Mouse (Mus musculus) liver, adult 2 months (tissue): ENCODE results near the gene Wdr46. TPM values are rescaled to one million over a fixed set of nuclear protein-coding genes. Genes with fewer than 3 reads are reported as not detected.
A peak's percentile ranks its signal among the peaks of the same experiment; 100 is the strongest.

Experiments
- DNase-seq: peaks from one replicate; pipeline ENCODE4 v3.0.0-alpha.2; 2011; ENCODE audit warnings: low read depth, low spot score; ENCODE audit errors: extremely low read depth
- H3K27ac ChIP-seq: fragments of 200-500 bp; replicated peaks from 2 replicates; pipeline ENCODE4 v1.5.1; 2012; ENCODE audit warnings: low read depth, mild to moderate bottlenecking, control low read depth, inconsistent platforms, low read length; ENCODE audit not compliant: insufficient read depth
- H3K27me3 ChIP-seq: fragments of 200-500 bp; 2 replicates; pipeline ENCODE4 v1.6.1; 2012; ENCODE audit warnings: mild to moderate bottlenecking, moderate library complexity, low read length, inconsistent platforms; ENCODE audit not compliant: control insufficient read depth, insufficient read depth
- H3K36me3 ChIP-seq: fragments of 200-500 bp; 2 replicates; pipeline ENCODE4 v1.6.1; 2012; ENCODE audit warnings: low read length, inconsistent platforms; ENCODE audit not compliant: control insufficient read depth, insufficient read depth
- H3K4me1 ChIP-seq: fragments of 200-500 bp; 2 replicates; pipeline ENCODE4 v1.6.1; 2011; ENCODE audit warnings: low read length; ENCODE audit not compliant: control insufficient read depth, insufficient read depth
- H3K4me3 ChIP-seq: fragments of 200-500 bp; 2 replicates; pipeline ENCODE4 v1.5.1; 2011; ENCODE audit warnings: low read depth, mild to moderate bottlenecking, control low read depth, low read length, moderate library complexity; ENCODE audit not compliant: insufficient read depth
- H3K79me2 ChIP-seq: fragments of 200-500 bp; 2 replicates; pipeline ENCODE4 v1.6.1; 2012; ENCODE audit warnings: inconsistent platforms, mild to moderate bottlenecking, low read length, moderate library complexity; ENCODE audit not compliant: control insufficient read depth, insufficient read depth
- H3K9ac ChIP-seq: fragments of 200-500 bp; 2 replicates; pipeline ENCODE4 v1.6.1; 2012; ENCODE audit warnings: low read depth, mild to moderate bottlenecking, control low read depth, inconsistent platforms, low read length
- CTCF ChIP-seq: fragments of 200-500 bp; IDR thresholded peaks from 2 replicates; pipeline ENCODE4 v1.5.1; 2011; ENCODE audit warnings: low read depth, low read length, control low read depth
- POLR2A ChIP-seq: fragments of 200-500 bp; IDR thresholded peaks from 2 replicates; pipeline ENCODE4 v1.6.1; 2011; ENCODE audit warnings: low read length, control low read depth; ENCODE audit not compliant: insufficient read depth; ENCODE audit errors: extremely low read depth
- WGBS: fragments of 180-500 bp; shearing (Covaris S2); methylation state at CpG from one replicate; pipeline ENCODE4 v1.1.7; 2018; 5-methylcytosine and 5-hydroxymethylcytosine counted together
- polyA plus RNA-seq: library from polyadenylated mRNA; depleted of rRNA; stranded (reverse); fragments of >200 nt; gene quantifications from 2 replicates; pipeline ENCODE4 v1.2.3, GENCODE M21; 2012
- total RNA-seq: library from RNA; depleted of rRNA; stranded (reverse); fragments of >200 nt; gene quantifications from 2 replicates; pipeline ENCODE4 v1.2.3, GENCODE M21; 2014

Wdr46 gene
- total and polyA plus RNA-seq, 2 experiments = 9.3 to 16.4 TPM

DNA sequence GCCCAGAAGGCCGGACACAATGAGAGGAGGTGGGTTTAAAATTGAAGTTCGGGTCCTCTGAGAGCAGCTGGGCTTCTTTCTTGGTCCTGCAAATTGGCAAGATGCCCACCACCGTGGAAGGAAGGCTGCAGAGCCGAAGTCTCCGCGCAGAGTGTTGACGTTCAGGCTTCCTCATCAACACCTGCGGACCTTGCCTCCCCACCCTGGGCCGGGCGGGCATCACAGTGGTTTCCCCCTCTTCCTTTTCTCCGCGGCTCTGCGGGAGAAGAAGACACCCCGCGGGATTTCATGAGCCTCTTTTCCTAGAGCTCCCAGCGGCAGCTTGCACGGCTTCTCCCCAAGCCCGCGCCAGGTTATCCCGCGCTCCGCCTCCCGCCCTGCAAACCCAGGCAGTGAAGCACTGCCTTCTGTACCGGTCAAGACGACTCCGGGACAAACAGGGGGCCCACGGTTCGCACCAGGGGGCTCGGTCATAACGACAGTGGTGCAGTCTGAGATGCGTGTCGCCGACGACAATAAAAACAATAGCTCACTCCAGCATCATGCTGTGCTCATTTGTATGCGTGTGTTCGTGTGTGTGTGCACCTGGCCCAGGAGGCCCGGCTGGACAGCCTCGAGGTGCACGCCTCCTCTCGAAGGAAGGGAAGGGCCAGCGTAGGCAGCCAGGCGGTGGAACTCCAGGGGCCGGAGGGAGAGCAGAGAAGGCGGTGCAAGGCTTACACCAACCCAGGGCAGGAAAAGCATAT lies 32.0 kb upstream of the Wdr46 start:
- peak overlapping the region; percentile 65 for H3K27ac ChIP-seq
- H3K36me3 ChIP-seq = peaks cover 16% of the 10 kb centered on the region; the same call in 1 of the 2 replicates
- H3K4me1 ChIP-seq = peaks cover 7% of the 10 kb centered on the region
- peak overlapping the region; percentile 57 for H3K9ac ChIP-seq
- WGBS = 1% methylated on average over 43 of the region's 44 CpGs
- no peaks in the 10 kb centered on the region for H3K27me3 ChIP-seq
- no peak for TF ChIP-seq POLR2A
- peak overlapping the region; percentile 70 for H3K4me3 ChIP-seq
- H3K79me2 ChIP-seq = peaks cover 23% of the 10 kb centered on the region
- peak; percentile 25 for DNase-seq

DNA sequence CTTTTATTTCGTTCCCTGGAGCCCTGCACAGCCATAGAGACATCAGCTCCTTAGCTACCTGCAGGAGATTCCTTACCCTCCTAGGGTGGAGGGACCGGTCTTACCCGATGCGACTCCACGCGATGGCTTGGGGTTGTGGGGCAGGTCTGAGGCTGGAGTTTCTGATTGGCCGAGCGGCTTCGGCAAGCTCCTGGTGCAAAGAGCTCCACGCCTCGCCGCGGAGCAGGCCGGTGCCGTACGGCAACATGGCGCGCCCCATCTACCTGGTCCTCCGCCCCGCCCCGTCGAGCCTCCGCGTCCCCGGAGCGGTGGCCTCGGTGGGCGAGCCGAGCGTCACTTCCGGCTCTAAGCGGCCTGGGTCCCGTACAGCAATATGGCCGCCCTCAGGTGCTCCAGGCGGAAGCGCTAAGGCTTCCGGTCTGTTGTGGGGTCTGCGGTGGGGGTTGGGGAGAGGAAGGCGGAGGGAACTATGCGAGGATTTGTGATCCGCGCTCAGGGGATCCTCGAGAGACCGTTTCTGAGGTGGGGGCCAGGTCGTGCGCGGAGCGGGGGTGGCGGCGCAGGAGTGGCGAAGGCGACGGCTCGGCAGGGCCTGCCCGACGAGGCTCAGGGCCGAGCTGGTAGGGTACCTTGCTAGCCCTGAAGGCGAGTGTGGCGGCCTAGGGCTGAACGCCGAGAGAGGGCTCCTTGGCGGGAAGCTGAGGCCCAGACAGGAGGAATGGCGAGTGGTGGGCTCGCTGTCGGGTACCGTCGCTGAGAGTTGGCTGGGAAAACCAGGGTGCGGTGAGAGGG lies 31.2 kb upstream of the Wdr46 start, which contains the start of gene Daxx:
Gene Daxx (plus strand): TSS at position 338 of the 792 bp plus-strand sequence.
- TF ChIP-seq POLR2A (peak; percentile 40; the same call in 1 of the 2 replicates), CTCF (no peak)
- peak; percentile 87 for DNase-seq
- peak within 1 kb of the TSS; percentile 90 for H3K27ac ChIP-seq
- H3K4me1 ChIP-seq = peaks cover 7% of the 10 kb centered on the region
- under 1% methylated on average over 68 of the region's 68 CpGs for WGBS
- peaks cover 23% of the 10 kb centered on the region; the same call in 1 of the 2 replicates for H3K36me3 ChIP-seq
- no peaks in the 10 kb centered on the region for H3K27me3 ChIP-seq
- peak within 1 kb of the TSS; percentile 70 for H3K4me3 ChIP-seq
- H3K79me2 ChIP-seq = peaks cover 23% of the 10 kb centered on the region
- peak within 1 kb of the TSS; percentile 82 for H3K9ac ChIP-seq

DNA sequence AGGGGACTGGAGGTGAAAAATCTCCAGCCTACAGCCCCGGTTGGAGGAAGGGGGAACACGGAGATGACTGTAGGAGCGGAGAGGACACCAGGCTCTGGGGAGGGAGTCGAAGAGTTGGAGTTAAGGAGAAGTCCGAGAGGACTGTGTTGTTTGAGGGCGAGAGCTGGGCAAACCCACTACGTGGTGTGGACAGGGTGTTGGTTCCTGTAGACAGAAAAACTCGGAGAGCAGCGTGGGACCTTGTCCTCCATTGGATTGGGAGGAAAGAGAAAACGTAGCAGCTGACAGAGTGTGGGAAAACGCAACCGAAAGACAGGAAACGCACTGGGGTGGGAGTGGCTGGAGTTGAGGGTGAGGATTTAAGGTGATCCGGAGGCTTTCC lies 30.6 kb upstream of the Wdr46 start:
- H3K27me3 ChIP-seq = no peaks in the 10 kb centered on the region
- H3K4me3 ChIP-seq = peak overlapping the region; percentile 69
- H3K4me1 ChIP-seq = peaks cover 7% of the 10 kb centered on the region
- under 1% methylated on average over 14 of the region's 14 CpGs for WGBS
- peaks cover 23% of the 10 kb centered on the region; the same call in 1 of the 2 replicates for H3K36me3 ChIP-seq
- H3K27ac ChIP-seq = peak overlapping the region; percentile 90
- TF ChIP-seq CTCF = no peak
- TF ChIP-seq POLR2A = peak; percentile 35; the same call in 1 of the 2 replicates
- H3K9ac ChIP-seq = peak overlapping the region; percentile 82
- DNase-seq = peak; percentile 76
- peaks cover 23% of the 10 kb centered on the region for H3K79me2 ChIP-seq

DNA sequence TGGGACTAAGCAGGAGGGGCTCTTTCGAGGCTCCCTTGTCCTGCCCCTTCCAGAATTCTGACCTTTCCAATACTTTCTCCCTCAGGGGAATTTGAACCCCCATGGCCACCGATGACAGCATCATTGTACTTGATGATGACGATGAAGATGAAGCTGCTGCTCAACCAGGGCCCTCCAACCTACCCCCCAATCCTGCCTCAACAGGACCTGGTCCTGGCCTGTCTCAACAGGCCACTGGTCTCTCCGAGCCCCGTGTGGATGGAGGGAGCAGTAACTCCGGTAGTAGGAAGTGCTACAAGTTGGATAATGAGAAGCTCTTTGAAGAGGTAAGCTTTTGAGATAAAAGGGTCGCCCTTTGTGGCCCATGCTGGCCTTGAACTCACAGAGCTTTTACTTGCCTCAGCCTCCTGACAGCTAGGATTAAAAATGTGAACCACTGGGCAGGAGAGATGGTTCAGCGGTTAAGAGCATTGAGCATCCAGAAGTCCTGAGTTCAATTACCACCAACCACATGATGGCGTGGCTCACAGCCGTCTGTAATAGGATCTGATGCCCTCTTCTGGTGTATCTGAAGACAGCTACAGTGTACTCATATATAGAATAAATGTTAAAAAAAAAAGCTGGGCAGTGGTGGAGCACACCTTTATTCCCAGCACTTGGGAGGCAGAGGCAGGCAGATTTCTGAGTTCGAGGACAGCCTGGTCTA lies 30.0 kb upstream of the Wdr46 start:
- H3K27me3 ChIP-seq = no peaks in the 10 kb centered on the region
- peaks cover 23% of the 10 kb centered on the region for H3K79me2 ChIP-seq
- peaks cover 23% of the 10 kb centered on the region; the same call in 1 of the 2 replicates for H3K36me3 ChIP-seq
- no peak for DNase-seq
- no peak for TF ChIP-seq POLR2A
- no peak for TF ChIP-seq CTCF
- H3K4me1 ChIP-seq = peaks cover 7% of the 10 kb centered on the region
- H3K9ac ChIP-seq = 0 out of 2 replicates have a peak overlapping the region, but pooled peaks have one; percentile 9
- H3K4me3 ChIP-seq = peak overlapping the region; percentile 69
- peak overlapping the region; percentile 90 for H3K27ac ChIP-seq
- 38% methylated on average over 11 of the region's 11 CpGs for WGBS

DNA sequence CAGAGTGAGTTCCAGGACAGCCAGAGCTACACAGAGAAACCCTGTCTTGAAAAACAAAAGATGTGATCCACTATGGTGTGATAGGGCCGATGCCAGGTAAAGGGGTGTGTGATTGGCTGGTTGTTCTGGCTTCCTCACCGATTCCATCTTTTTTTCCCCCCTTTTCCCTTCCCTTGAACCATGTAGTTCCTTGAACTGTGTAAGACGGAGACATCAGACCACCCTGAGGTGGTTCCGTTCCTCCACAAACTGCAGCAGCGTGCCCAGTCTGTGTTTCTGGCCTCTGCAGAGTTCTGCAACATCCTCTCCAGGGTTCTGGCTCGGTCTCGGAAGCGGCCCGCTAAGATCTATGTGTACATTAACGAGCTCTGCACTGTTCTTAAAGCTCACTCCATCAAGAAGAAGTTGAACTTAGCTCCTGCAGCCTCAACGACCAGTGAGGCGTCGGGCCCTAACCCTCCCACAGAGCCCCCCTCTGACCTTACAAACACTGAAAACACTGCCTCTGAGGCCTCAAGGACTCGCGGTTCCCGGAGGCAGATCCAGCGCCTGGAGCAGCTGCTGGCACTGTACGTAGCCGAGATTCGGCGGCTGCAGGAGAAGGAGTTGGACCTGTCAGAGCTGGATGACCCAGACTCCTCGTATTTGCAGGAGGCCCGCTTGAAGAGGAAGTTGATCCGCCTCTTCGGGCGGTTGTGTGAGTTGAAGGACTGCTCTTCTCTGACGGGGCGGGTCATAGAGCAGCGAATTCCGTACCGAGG lies 29.2 kb upstream of the Wdr46 start:
- TF ChIP-seq CTCF = no peak
- TF ChIP-seq POLR2A = no peak

More for the DNA sequence above, 29.2 kb upstream of the Wdr46 start:
- Histone ChIP-seq H3K36me3 (peaks cover 23% of the 10 kb centered on the region; the same call in 1 of the 2 replicates), H3K27me3 (no peaks in the 10 kb centered on the region), H3K27ac (no peak overlapping the region), H3K9ac (no peak overlapping the region), H3K4me3 (no peak overlapping the region), H3K4me1 (peaks cover 7% of the 10 kb centered on the region), H3K79me2 (peaks cover 23% of the 10 kb centered on the region)
- no peak for DNase-seq
- 86% methylated on average over 31 of the region's 31 CpGs for WGBS
